7 mouse cellular contexts compared by ENCODE assay signal in the genomic region with DNA sequence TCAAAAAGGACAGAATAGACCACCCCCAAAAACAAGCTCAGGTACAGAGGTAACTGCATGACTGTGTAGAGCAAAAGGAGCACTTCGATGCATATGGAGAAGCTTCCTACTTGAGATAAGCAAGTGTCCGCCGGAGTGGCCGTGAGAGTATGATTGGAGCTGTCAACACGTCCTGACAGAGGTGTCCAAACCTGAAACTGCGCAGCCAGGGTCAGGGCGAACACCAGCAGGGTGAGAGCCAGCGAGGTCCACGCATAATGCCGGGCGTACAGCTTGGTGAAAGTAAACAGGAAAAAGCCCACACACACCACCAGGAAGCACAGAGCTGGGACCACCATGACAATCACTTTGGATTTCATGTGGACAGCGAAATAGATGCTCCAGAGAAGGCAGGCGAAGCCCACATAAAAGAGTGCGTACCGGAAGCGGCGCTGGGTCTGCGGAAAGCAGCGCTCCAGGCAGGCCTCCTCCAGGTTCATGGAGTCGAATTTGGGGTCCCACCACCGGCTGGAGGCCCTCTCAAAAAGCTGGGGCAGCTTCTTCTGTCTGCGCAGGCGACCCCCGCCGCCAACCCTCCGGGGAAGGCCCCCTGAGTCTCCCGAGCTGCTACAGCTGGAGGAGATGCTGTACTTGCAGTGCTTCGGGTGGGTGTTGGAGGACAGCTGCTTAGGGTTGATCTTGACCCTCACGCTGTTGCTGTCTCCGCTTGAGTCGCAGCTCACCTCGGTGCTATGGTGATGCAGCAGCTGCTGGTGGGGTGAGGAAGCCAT. TPM values are rescaled to one million over a fixed set of nuclear protein-coding genes. Genes with fewer than 3 reads are reported as not detected.
A peak's percentile ranks its signal among the peaks of the same experiment; 100 is the strongest.
DNase-seq lines count a peak whose midpoint lies in the region; ATAC-seq and TF ChIP-seq lines count a peak whose summit lies in the region.

No protein-coding gene starts in this region.

- H3K36me3 ChIP-seq in embryonic facial prominence, embryonic 13.5 days: no peaks in the 10 kb centered on the region
- H3K36me3 ChIP-seq in hindbrain, embryonic 11.5 days (ENCODE audit: control insufficient read depth, insufficient read depth, low read length): no peaks in the 10 kb centered on the region
- no peaks in the 10 kb centered on the region for H3K36me3 ChIP-seq in liver, embryonic 15.5 days (replicated peaks)

- H3K4me3 ChIP-seq in embryonic facial prominence, embryonic 13.5 days: peak overlapping the region; percentile 71
- H3K4me3 ChIP-seq in hindbrain, embryonic 11.5 days (ENCODE audit: low read depth, low read length): peak overlapping the region; percentile 49
- H3K4me3 ChIP-seq in liver, embryonic 15.5 days (replicated peaks): peak overlapping the region; percentile 77
- peak overlapping the region; percentile 87 for H3K4me3 ChIP-seq in olfactory bulb, adult 2 months (ENCODE audit: insufficient read depth, low read depth, low read length)

- peaks cover 45% of the 10 kb centered on the region for H3K4me1 ChIP-seq in embryonic facial prominence, embryonic 13.5 days
- no peaks in the 10 kb centered on the region for H3K4me1 ChIP-seq in hindbrain, embryonic 11.5 days (replicated peaks; ENCODE audit: control insufficient read depth, insufficient read depth, low read length)
- H3K4me1 ChIP-seq in liver, embryonic 15.5 days (replicated peaks): peaks cover 62% of the 10 kb centered on the region
- peaks cover 28% of the 10 kb centered on the region for H3K4me1 ChIP-seq in olfactory bulb, adult 2 months (ENCODE audit: control insufficient read depth, insufficient read depth, low read length)

- TF ChIP-seq POLR2A in olfactory bulb, adult 2 months (IDR thresholded peaks at IDR 0.05; ENCODE audit: insufficient read depth, low read depth, low read length): no peak

- H3K27me3 ChIP-seq in embryonic facial prominence, embryonic 13.5 days: peaks cover 30% of the 10 kb centered on the region
- H3K27me3 ChIP-seq in hindbrain, embryonic 11.5 days (ENCODE audit: control insufficient read depth, insufficient read depth, low read length): peaks cover 6% of the 10 kb centered on the region; the same call in 1 of the 2 replicates
- H3K27me3 ChIP-seq in liver, embryonic 15.5 days: peaks cover 22% of the 10 kb centered on the region

- no peak for TF ChIP-seq CTCF in olfactory bulb, adult 2 months (IDR thresholded peaks at IDR 0.05; ENCODE audit: insufficient read depth, low read depth, low read length)

- peak; percentile 31 for DNase-seq in right cerebral cortex, postnatal 4 days
- DNase-seq in right cerebral cortex, postnatal 36 days (ENCODE audit: low spot score in 2 of 2): no peak
- no peak for DNase-seq in hindbrain, embryonic 11.5 days (ENCODE audit: low spot score)
- DNase-seq in frontal cortex, postnatal 25 days (ENCODE audit: low spot score in 2 of 2): no peak

- 12% methylated on average over 32 of the region's 32 CpGs for WGBS in embryonic facial prominence, embryonic 13.5 days
- WGBS in hindbrain, embryonic 11.5 days: 14% methylated on average over 32 of the region's 32 CpGs
- 17% methylated on average over 32 of the region's 32 CpGs for WGBS in liver, embryonic 15.5 days (ENCODE audit: insufficient replicate concordance)
- WGBS in olfactory bulb, adult 2 months: 18% methylated on average over 32 of the region's 32 CpGs

- no peak overlapping the region for H3K27ac ChIP-seq in embryonic facial prominence, embryonic 13.5 days
- H3K27ac ChIP-seq in hindbrain, embryonic 11.5 days (ENCODE audit: low read depth, low read length): no peak overlapping the region
- H3K27ac ChIP-seq in liver, embryonic 15.5 days (replicated peaks): no peak overlapping the region; the same call in 1 of the 2 replicates
- peak overlapping the region; percentile 75 for H3K27ac ChIP-seq in olfactory bulb, adult 2 months (ENCODE audit: insufficient read depth, low read depth, low read length)

- no peaks in the 10 kb centered on the region for H3K9me3 ChIP-seq in embryonic facial prominence, embryonic 13.5 days
- H3K9me3 ChIP-seq in hindbrain, embryonic 11.5 days (ENCODE audit: control insufficient read depth, low read length): no peaks in the 10 kb centered on the region
- no peaks in the 10 kb centered on the region for H3K9me3 ChIP-seq in liver, embryonic 15.5 days (replicated peaks)

- H3K4me2 ChIP-seq in embryonic facial prominence, embryonic 13.5 days: peak overlapping the region; percentile 91
- peak overlapping the region; percentile 100 for H3K4me2 ChIP-seq in hindbrain, embryonic 11.5 days (replicated peaks; ENCODE audit: low read depth, low read length)
- H3K4me2 ChIP-seq in liver, embryonic 15.5 days: peak overlapping the region; percentile 98

- H3K9ac ChIP-seq in embryonic facial prominence, embryonic 13.5 days: peak overlapping the region; percentile 77
- peak overlapping the region; percentile 38 for H3K9ac ChIP-seq in hindbrain, embryonic 11.5 days (ENCODE audit: low read depth, low read length)
- H3K9ac ChIP-seq in liver, embryonic 15.5 days: peak overlapping the region; percentile 63

- no peak for ATAC-seq in embryonic facial prominence, embryonic 13.5 days (ENCODE audit: insufficient number of reproducible peaks, insufficient read depth, low FRiP score, low TSS enrichment, low read depth)
- peak; percentile 8 for ATAC-seq in hindbrain, embryonic 11.5 days (ENCODE audit: low FRiP score)
- no peak for ATAC-seq in liver, embryonic 15.5 days (ENCODE audit: insufficient read depth)

RNA-seq across cellular contexts. Expression of gene Adcy9, which starts 1.3 kb away (rescaled TPM):
- polyA plus RNA-seq in embryonic facial prominence, embryonic 13.5 days (2015; fragmentation: Nextera tagmentation; extraction: Ambion mirVana): 1.1 and 1.7 TPM in 2 replicates
- 1.3 and 1.7 TPM in 2 replicates for polyA plus RNA-seq in hindbrain, embryonic 11.5 days (2014; fragmentation: Nextera tagmentation; extraction: Ambion mirVana)
- polyA plus RNA-seq in liver, embryonic 15.5 days (2015; fragmentation: Nextera tagmentation; extraction: Ambion mirVana): 0.41 and 0.67 TPM in 2 replicates
- not detected in 2 replicates for polyA plus RNA-seq in olfactory bulb, adult 2 months (2012; ENCODE audit: insufficient read depth, insufficient read length, low replicate concordance, missing spikeins)
